Mouse (Mus musculus): ENCODE measurements around the gene Hist2h2aa1. TPM values are rescaled to one million over a fixed set of nuclear protein-coding genes. Genes with fewer than 3 reads are reported as not detected.
"Not testable (repeated sequence)": the region's sequence is repeated elsewhere in the genome, so short reads cannot be mapped to it uniquely, and the experiment has no call there.

The Hist2h2aa1 gene
- polyA plus RNA-seq, 1 experiment = 794 TPM

- no peak for DNase-seq (ENCODE audit: low read depth)
Measured at GRCm38 (mm10) chr3:96277800-96278624, 32.7 kb downstream of the Hist2h2aa1 start.

- DNase-seq (ENCODE audit: low read depth) = no peak
Measured at GRCm38 (mm10) chr3:96280660-96281059, 35.4 kb downstream of the Hist2h2aa1 start.

- no peak for DNase-seq (ENCODE audit: low read depth)
Measured at GRCm38 (mm10) chr3:96284457-96284856, 39.2 kb downstream of the Hist2h2aa1 start.

GRCm38 (mm10) chr3:96287334-96287733, 42.0 kb downstream of the Hist2h2aa1 start:
- DNase-seq (ENCODE audit: low read depth) = not testable (repeated sequence)

GRCm38 (mm10) chr3:96289201-96289600, 43.9 kb downstream of the Hist2h2aa1 start:
- no peak for DNase-seq (ENCODE audit: low read depth)

GRCm38 (mm10) chr3:96290727-96291126, 45.4 kb downstream of the Hist2h2aa1 start:
- DNase-seq (ENCODE audit: low read depth) = not testable (repeated sequence)

GRCm38 (mm10) chr3:96292641-96293040, 47.3 kb downstream of the Hist2h2aa1 start:
- no peak for DNase-seq (ENCODE audit: low read depth)

- DNase-seq (ENCODE audit: low read depth) = no peak
Measured at GRCm38 (mm10) chr3:96293368-96293767, 48.1 kb downstream of the Hist2h2aa1 start.

GRCm38 (mm10) chr3:96293787-96294186, 48.5 kb downstream of the Hist2h2aa1 start, which contains the start of gene Fcgr1:
Gene Fcgr1 (minus strand): TSS chr3:96293969.
- no peak for DNase-seq (ENCODE audit: low read depth)

Other genes with a start within 250 kb of the Hist2h2aa1 start
- 36.6 and 46.3 TPM in 2 replicates for gene Plekho1, start 249.5 kb upstream of the Hist2h2aa1 start, polyA plus RNA-seq (2012; rRNA removed)
- 11.7 and 12.2 TPM in 2 replicates for gene Vps45, start 187.0 kb upstream of the Hist2h2aa1 start, polyA plus RNA-seq (2012; rRNA removed)
- 9.8 and 14.9 TPM in 2 replicates for gene Otud7b, start 141.0 kb upstream of the Hist2h2aa1 start, polyA plus RNA-seq (2012; rRNA removed)
- gene Mtmr11, start 83.5 kb upstream of the Hist2h2aa1 start, polyA plus RNA-seq (2012; rRNA removed) = 14.2 and 14.8 TPM in 2 replicates
- 51.4 and 62.1 TPM in 2 replicates for gene Sf3b4, start 73.2 kb upstream of the Hist2h2aa1 start, polyA plus RNA-seq (2012; rRNA removed)
- 2.8 and 3.9 TPM in 2 replicates for gene Sv2a, start 64.3 kb upstream of the Hist2h2aa1 start, polyA plus RNA-seq (2012; rRNA removed)
- 67.1 and 87.5 TPM in 2 replicates for gene Bola1, start 25.8 kb upstream of the Hist2h2aa1 start, polyA plus RNA-seq (2012; rRNA removed)
- gene Hist2h2ab, start 25.6 kb upstream of the Hist2h2aa1 start, polyA plus RNA-seq (2012; rRNA removed) = 4.7 and 5.2 TPM in 2 replicates
- 7.2 and 8.6 TPM in 2 replicates for gene Hist2h2ac, start 24.6 kb upstream of the Hist2h2aa1 start, polyA plus RNA-seq (2012; rRNA removed)
- gene Hist2h2be, start 24.4 kb upstream of the Hist2h2aa1 start, polyA plus RNA-seq (2012; rRNA removed) = 9.7 and 10.5 TPM in 2 replicates
- gene Hist2h3c2, start 6.4 kb upstream of the Hist2h2aa1 start, polyA plus RNA-seq (2012; rRNA removed) = 31.4 and 45.8 TPM in 2 replicates
- gene Hist2h2aa2, start 5.2 kb upstream of the Hist2h2aa1 start, polyA plus RNA-seq (2012; rRNA removed) = 420 and 426 TPM in 2 replicates
- gene Hist2h3c1, start 1.2 kb downstream of the Hist2h2aa1 start, polyA plus RNA-seq (2012; rRNA removed) = not detected in 2 replicates
- 4.1 and 5.5 TPM in 2 replicates for gene Hist2h4, start 17.8 kb downstream of the Hist2h2aa1 start, polyA plus RNA-seq (2012; rRNA removed)
- gene Hist2h3b, start 23.2 kb downstream of the Hist2h2aa1 start, polyA plus RNA-seq (2012; rRNA removed) = 20.3 and 34.5 TPM in 2 replicates
- 1.4 and 3.6 TPM in 2 replicates for gene Hist2h2bb, start 24.3 kb downstream of the Hist2h2aa1 start, polyA plus RNA-seq (2012; rRNA removed)
- 3.3 and 4.0 TPM in 2 replicates for gene Fcgr1, start 48.5 kb downstream of the Hist2h2aa1 start, polyA plus RNA-seq (2012; rRNA removed)
- gene BC107364, start 206.8 kb downstream of the Hist2h2aa1 start, polyA plus RNA-seq (2012; rRNA removed) = not detected in 2 replicates